Mouse (Mus musculus) limb, embryonic 10.5 days (tissue): Measurements from ENCODE around the gene Nav3. TPM values are rescaled to one million over a fixed set of nuclear protein-coding genes. Genes with fewer than 3 reads are reported as not detected.

Source experiments
- DNase-seq: peaks from one replicate; pipeline ENCODE4 v3.0.0-alpha.2; 2017; ENCODE audit warnings: low spot score
- H3K27ac ChIP-seq: fragments of 300-500 bp; sonication (generic); 2 replicates; pipeline ENCODE4 v1.5.1; 2016; ENCODE audit warnings: mild to moderate bottlenecking
- H3K27me3 ChIP-seq: fragments of 300-500 bp; sonication (generic); 2 replicates; pipeline ENCODE4 v1.6.1; 2016; ENCODE audit warnings: low read depth, mild to moderate bottlenecking; ENCODE audit not compliant: poor library complexity, severe bottlenecking
- H3K36me3 ChIP-seq: fragments of 300-500 bp; sonication (generic); 2 replicates; pipeline ENCODE4 v1.6.1; 2016; ENCODE audit warnings: mild to moderate bottlenecking, moderate library complexity
- H3K4me1 ChIP-seq: fragments of 300-500 bp; sonication (generic); 2 replicates; pipeline ENCODE4 v1.6.1; 2016
- H3K4me3 ChIP-seq: fragments of 300-500 bp; sonication (generic); 2 replicates; pipeline ENCODE4 v1.5.1; 2016; ENCODE audit warnings: mild to moderate bottlenecking, moderate library complexity
- H3K9me3 ChIP-seq: fragments of 300-500 bp; sonication (generic); replicated peaks from 2 replicates; pipeline ENCODE4 v1.6.1; 2016; ENCODE audit warnings: mild to moderate bottlenecking
- WGBS: fragments of 180-500 bp; shearing (Covaris S2); methylation state at CpG from one replicate; pipeline ENCODE4 v1.1.7; 2016; 5-methylcytosine and 5-hydroxymethylcytosine counted together
- polyA plus RNA-seq: library from polyadenylated mRNA; unstranded; fragments of >200 nt; fragmentation: Nextera tagmentation; extraction: Ambion mirVana; gene quantifications from 2 replicates; pipeline ENCODE4 v1.2.1, GENCODE M21; 2016

Gene Nav3
- polyA plus RNA-seq, 1 experiment from 2014 or later = 0.93 TPM

DNA sequence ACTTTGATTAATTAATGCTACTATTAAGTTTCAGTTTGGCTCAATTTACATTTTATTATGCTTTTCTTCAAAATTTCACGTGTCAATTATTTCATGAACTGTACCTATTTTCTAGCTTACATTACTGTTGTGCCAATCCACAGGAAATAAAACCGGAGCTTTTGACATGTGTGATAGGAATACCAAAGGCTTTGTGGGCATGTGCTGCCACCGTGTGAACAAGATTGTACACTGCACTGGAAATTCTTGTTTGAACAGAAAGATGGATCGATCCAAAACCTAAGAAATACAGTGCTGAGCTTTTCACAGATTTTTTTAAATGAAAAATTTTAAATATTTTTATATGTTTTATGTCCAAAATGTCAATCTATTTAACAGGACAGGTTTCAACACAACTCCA is 591.3 kb downstream of the Nav3 start:
- Histone ChIP-seq H3K4me1 (peaks cover 5% of the 10 kb centered on the region; the same call in 1 of the 2 replicates), H3K9me3 (no peaks in the 10 kb centered on the region), H3K4me3 (no peak overlapping the region), H3K36me3 (no peaks in the 10 kb centered on the region), H3K27ac (no peak overlapping the region), H3K27me3 (no peaks in the 10 kb centered on the region)
- 33% methylated on average over 4 of the region's 4 CpGs for WGBS
- no peak for DNase-seq

DNA sequence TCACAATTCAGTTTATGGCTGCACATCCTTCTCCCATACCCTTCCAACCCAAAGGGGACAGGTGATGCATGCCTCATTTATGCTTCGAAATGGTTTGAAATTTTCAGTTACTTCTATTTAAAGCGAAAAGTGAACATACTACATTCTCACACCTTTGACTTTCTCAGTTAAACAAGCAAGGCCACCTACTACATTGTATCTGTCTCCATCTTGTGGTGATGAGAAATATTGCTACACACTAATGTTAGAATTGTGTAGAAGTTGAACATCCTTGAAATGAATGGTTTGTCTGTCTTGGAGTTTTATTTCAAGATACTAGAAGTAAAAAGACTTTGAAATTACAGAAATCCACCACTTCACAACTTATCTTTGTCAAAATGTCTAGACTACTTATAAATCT is 594.7 kb downstream of the Nav3 start:
- Histone ChIP-seq H3K4me3 (no peak overlapping the region), H3K9me3 (no peaks in the 10 kb centered on the region), H3K27me3 (no peaks in the 10 kb centered on the region), H3K4me1 (peaks cover 5% of the 10 kb centered on the region; the same call in 1 of the 2 replicates), H3K27ac (no peak overlapping the region), H3K36me3 (no peaks in the 10 kb centered on the region)
- DNase-seq = no peak
- 65% methylated on average over 2 of the region's 2 CpGs for WGBS

DNA sequence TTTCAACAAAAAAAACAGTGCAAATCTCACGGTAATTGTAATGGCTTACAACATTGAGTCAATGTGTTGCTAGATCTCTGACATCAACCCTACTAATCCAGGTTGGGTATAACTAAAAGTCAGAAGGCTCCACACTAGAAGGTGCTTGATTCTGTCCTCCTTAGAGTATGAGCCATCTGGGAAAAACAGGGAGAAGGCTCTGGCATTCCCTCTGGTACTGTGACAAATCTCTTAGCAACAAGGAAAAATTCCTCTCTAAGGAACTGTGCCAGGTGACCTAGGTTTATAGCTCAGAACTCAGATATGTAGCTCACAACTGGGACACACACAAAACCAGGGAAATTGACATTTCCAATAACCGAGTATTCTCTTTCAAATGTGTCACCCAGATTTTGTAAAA is 597.4 kb downstream of the Nav3 start:
- WGBS = 88% methylated on average over 2 of the region's 2 CpGs
- DNase-seq = no peak
- H3K4me1 ChIP-seq = no peaks in the 10 kb centered on the region
- H3K27me3 ChIP-seq = no peaks in the 10 kb centered on the region
- H3K4me3 ChIP-seq = no peak overlapping the region
- no peaks in the 10 kb centered on the region for H3K36me3 ChIP-seq
- H3K9me3 ChIP-seq = no peaks in the 10 kb centered on the region
- no peak overlapping the region for H3K27ac ChIP-seq

DNA sequence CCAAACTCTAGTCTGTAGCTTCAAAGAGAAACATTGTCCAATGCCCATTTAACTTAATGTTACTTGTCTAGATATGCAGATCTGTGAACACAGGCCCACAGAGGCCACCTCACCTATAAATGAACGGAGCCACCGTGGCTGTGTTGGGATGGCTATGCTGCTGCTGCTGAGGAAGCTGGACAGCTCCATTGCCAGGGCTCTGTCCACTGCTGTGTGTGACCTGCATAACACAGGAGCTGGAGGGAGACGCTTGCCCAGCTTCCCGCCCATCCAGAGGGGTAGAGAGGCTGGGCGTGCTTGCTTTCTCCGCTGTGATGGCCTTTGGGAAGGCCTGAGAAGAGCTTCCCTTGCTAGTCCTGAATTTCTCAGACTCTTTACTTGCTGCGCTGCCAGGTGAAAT is 603.6 kb downstream of the Nav3 start:
- no peak overlapping the region for H3K27ac ChIP-seq
- no peaks in the 10 kb centered on the region for H3K9me3 ChIP-seq
- H3K4me1 ChIP-seq = no peaks in the 10 kb centered on the region
- no peak overlapping the region for H3K4me3 ChIP-seq
- H3K36me3 ChIP-seq = no peaks in the 10 kb centered on the region
- H3K27me3 ChIP-seq = no peaks in the 10 kb centered on the region
- no peak for DNase-seq
- WGBS = 46% methylated on average over 7 of the region's 7 CpGs

DNA sequence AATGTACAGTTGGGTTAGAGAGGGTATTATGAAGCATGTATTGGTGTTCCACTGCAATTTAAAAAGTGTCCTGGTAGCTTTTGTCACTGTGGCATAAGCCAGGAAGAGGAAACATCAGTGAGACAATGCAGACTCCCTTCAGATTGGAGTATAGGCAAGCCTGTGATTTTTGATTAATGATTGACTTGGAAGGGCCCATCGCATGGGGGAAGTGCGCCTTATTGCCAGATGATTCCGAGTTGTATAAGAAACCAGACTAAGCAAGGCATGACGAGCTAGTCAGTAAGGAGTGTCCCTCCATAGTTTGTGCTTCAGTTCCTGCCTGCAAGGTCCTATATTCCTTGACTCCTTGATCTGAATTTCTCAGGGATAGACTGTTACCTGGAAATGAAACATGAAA is 608.4 kb downstream of the Nav3 start:
- Histone ChIP-seq H3K36me3 (no peaks in the 10 kb centered on the region), H3K4me1 (no peaks in the 10 kb centered on the region), H3K27me3 (no peaks in the 10 kb centered on the region), H3K27ac (no peak overlapping the region), H3K4me3 (no peak overlapping the region), H3K9me3 (no peaks in the 10 kb centered on the region)
- 80% methylated on average over 4 of the region's 4 CpGs for WGBS
- DNase-seq = no peak

DNA sequence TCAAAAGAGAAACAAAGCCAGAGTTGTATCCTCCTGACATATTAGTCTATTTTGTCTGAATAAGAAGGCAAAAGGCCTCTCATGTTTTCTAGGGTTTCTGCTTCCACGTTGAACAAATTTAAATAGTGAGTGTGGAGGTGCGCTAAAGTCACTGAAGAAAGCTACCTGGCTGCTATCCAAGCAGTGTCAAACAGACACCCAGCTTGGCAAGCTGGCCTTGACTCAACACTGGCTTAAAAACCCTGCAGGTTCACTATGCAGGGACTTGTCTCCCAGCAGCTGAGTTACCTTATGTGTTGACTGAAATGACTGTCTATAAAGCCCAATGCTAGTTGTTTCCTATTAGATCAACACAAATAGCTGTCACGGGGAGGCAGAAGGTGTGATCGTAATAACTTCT is 612.3 kb downstream of the Nav3 start:
- Histone ChIP-seq H3K9me3 (no peaks in the 10 kb centered on the region), H3K4me3 (no peak overlapping the region), H3K27me3 (no peaks in the 10 kb centered on the region), H3K27ac (no peak overlapping the region), H3K36me3 (no peaks in the 10 kb centered on the region), H3K4me1 (no peaks in the 10 kb centered on the region)
- DNase-seq = no peak
- 89% methylated on average over 4 of the region's 4 CpGs for WGBS

DNA sequence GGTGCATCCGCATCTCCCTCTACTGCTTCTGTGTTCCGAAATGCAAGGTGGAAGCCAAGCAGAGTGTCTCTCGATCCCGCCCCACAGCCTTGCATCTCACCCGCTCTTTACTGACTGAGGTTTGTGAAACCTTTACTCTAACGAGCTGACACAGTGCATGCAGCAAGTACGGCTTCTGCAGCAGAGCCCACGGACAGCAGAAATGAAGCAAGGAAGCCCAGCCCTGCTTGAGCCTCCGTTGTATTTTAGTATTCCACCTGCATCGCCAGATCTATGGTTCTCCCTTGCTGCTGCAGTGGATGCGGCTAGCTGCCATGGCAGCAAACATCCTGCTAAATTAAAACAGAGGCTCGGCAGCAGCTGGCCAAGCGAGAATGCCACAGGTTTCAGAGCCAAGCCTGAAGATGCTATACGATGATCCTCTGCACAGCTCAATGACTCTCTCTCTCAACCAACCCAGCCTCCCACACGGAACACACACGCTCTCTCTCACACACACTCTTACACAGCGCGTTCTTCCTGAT is 623.2 kb downstream of the Nav3 start:
- Histone ChIP-seq H3K36me3 (no peaks in the 10 kb centered on the region), H3K27me3 (0 out of 2 replicates have a peak, but pooled peaks cover 3% of the 10 kb centered on the region), H3K4me3 (no peak overlapping the region), H3K4me1 (no peaks in the 10 kb centered on the region), H3K9me3 (no peaks in the 10 kb centered on the region), H3K27ac (no peak overlapping the region)
- WGBS = 46% methylated on average over 18 of the region's 18 CpGs
- no peak for DNase-seq

DNA sequence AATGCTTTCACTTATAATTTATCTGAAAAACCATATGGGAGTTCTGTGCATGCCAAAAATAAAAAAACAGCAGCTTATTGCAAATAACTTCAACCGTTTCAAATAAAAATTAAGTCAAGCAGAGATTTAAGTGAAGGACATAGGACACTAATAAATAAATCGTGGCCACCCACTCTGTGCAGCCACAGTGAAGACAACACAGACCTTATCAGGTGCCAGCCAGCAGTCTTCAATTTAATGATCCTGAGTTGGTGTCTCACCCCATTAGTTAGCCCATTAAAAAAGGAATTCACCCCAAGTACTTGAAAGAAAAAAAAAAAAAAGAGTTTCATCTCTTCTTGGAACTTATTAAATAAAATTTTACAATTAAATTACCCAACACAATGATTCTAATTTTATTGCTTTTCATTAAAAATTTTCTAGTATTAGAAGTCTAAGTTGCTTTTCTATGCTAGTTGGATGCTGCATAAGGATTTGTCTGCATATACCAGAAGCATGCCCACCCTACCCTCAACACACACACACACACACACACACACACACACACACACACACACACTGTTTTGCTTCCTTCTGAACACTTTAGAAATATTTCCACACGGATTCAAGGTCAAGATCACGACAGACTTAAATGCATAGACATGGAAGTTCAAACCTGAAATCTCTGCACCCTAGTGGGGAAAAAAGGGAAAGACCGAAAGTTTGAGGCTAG is 649.1 kb downstream of the Nav3 start:
- H3K9me3 ChIP-seq = no peaks in the 10 kb centered on the region
- H3K4me3 ChIP-seq = no peak overlapping the region
- no peaks in the 10 kb centered on the region for H3K36me3 ChIP-seq
- H3K4me1 ChIP-seq = no peaks in the 10 kb centered on the region
- no peak for DNase-seq
- no peak overlapping the region for H3K27ac ChIP-seq
- 77% methylated on average over 5 of the region's 5 CpGs for WGBS
- no peaks in the 10 kb centered on the region for H3K27me3 ChIP-seq

DNA sequence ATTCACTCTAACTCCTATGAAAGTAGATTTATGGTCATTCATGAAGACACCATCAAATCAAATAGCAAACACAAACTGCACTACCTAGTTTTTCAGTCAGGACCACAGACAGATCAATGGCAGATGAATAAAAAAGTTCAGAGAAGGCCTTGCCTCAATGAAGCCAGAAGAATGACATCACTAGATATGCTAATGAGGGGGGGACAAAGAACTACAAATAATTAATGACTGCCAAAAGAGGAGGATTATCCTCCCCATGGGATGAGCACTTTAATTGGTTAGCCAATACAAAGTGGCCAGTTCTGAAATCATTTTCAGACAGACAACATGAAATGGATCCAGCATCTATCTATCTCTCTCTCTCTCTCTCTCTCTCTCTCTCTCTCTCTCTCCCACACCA is 652.6 kb downstream of the Nav3 start:
- Histone ChIP-seq H3K9me3 (no peaks in the 10 kb centered on the region), H3K4me3 (no peak overlapping the region), H3K27me3 (no peaks in the 10 kb centered on the region), H3K4me1 (no peaks in the 10 kb centered on the region), H3K36me3 (no peaks in the 10 kb centered on the region), H3K27ac (no peak overlapping the region)
- DNase-seq = no peak

DNA sequence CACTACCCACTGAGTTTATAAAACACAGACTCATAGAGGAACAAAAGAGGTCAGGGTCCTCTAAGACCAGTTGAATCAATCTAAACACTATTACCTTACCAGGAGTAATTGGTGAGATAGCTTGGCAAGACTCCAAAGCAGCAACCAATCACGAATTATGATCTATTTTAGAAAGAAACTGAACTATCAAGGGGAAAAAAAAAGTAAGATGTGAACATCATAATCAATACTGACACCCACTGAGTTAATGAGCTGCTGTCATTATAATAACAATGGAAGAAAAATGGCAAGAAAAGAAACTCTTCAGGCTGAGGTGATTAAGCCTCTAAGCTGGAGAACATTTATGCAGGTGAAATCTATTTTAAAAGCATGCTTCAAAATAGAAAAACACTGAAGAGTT is 653.8 kb downstream of the Nav3 start:
- H3K4me1 ChIP-seq = no peaks in the 10 kb centered on the region
- H3K4me3 ChIP-seq = no peak overlapping the region
- no peaks in the 10 kb centered on the region for H3K9me3 ChIP-seq
- H3K27ac ChIP-seq = no peak overlapping the region
- no peaks in the 10 kb centered on the region for H3K27me3 ChIP-seq
- 87% methylated on average over 1 of the region's 1 CpGs for WGBS
- DNase-seq = no peak
- no peaks in the 10 kb centered on the region for H3K36me3 ChIP-seq

DNA sequence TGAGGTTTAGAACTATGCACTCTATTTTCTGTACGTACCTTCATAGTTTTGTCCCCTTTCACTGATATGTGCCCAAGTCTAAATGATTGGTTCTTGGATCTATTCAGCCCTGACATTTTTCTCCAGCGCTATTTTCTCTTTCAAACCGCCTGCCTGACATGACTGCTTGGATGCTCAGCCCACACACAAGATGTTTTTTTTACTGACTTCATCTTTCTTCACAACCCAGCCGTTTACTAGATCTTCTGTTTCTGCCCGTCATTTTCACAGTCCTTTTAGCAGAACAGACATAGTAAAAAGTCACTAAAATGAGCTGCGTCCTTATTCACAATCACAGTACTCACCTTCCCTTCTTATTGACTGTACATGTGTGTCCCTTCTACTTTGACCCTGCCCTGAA is 656.8 kb downstream of the Nav3 start:
- no peak overlapping the region for H3K4me3 ChIP-seq
- no peaks in the 10 kb centered on the region for H3K4me1 ChIP-seq
- WGBS = 88% methylated on average over 6 of the region's 6 CpGs
- H3K27me3 ChIP-seq = no peaks in the 10 kb centered on the region
- no peaks in the 10 kb centered on the region for H3K36me3 ChIP-seq
- no peaks in the 10 kb centered on the region for H3K9me3 ChIP-seq
- no peak for DNase-seq
- H3K27ac ChIP-seq = no peak overlapping the region

DNA sequence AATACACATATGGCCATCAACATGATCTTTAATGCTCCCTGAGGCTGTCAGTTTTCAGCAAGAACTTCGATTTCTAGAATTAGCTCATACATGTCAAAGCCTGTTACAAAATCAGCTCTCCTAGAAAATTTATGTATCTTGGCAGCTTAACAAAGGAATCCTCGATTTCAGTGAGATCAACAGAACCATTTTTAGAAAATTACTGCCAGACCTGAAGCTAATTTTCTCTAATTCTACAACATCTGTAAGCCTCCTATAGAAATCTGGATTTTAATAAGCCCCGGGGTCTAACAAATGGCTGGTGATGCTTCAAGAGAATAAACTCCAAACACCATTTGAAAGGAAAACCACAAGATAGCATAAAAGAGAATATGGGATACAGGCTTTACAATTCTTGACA is 659.0 kb downstream of the Nav3 start:
- Histone ChIP-seq H3K27me3 (no peaks in the 10 kb centered on the region), H3K9me3 (no peaks in the 10 kb centered on the region), H3K27ac (no peak overlapping the region), H3K4me1 (no peaks in the 10 kb centered on the region), H3K36me3 (no peaks in the 10 kb centered on the region), H3K4me3 (no peak overlapping the region)
- no peak for DNase-seq
- WGBS = 87% methylated on average over 3 of the region's 3 CpGs

DNA sequence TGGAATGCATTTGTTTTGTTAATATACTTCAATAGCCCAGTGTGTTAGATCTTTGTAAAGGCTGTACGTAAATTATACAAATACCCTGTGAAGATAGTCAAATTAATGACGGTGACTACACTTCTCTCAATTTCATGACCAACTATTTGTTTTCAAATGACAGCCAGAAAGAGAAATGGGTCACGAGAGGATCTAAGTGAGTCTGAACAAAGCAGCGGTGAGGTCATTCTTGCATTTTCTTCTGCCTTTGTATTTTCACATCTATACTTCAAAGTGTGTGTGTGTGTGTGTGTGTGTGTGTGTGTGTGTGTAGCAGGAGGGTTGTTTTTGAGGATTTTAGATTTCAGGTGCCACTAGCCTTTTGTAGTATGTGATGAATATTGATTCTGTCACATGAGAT is 662.5 kb downstream of the Nav3 start:
- Histone ChIP-seq H3K4me1 (no peaks in the 10 kb centered on the region), H3K27ac (no peak overlapping the region), H3K36me3 (no peaks in the 10 kb centered on the region), H3K9me3 (no peaks in the 10 kb centered on the region), H3K4me3 (no peak overlapping the region), H3K27me3 (no peaks in the 10 kb centered on the region)
- WGBS = 85% methylated on average over 4 of the region's 4 CpGs
- DNase-seq = no peak

DNA sequence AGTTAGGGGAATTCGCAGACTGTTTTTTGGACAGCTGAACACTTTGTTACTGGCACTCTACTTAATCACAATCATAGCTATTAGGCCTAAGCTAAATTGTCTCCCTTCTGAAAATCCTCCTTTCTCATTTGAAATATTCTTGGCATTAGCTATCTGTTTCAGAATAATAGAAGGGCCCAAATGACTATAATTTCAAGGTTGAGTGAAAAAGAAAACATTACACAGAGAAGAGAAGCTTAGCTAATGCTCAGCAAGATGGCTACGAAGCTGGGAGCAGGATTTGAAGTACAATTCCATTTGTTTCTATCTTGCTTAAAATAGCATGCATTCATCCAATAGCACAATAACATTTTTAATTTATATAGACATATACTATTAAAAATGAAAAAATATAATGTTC is 667.3 kb downstream of the Nav3 start:
- no peak for DNase-seq
- no peak overlapping the region for H3K27ac ChIP-seq
- 90% methylated on average over 2 of the region's 2 CpGs for WGBS
- H3K27me3 ChIP-seq = no peaks in the 10 kb centered on the region
- no peaks in the 10 kb centered on the region for H3K9me3 ChIP-seq
- H3K4me1 ChIP-seq = no peaks in the 10 kb centered on the region
- H3K4me3 ChIP-seq = no peak overlapping the region
- no peaks in the 10 kb centered on the region for H3K36me3 ChIP-seq
